Mouse (Mus musculus) liver, embryonic 15.5 days (tissue): Measurements from ENCODE around the gene Bivm. TPM values are rescaled to one million over a fixed set of nuclear protein-coding genes. Genes with fewer than 3 reads are reported as not detected.

Experiments
- ATAC-seq: fragments of 200-750 bp; cut with Nextera tagmentation; 2 replicates; pipeline ENCODE4 v1.8.0; 2017; ENCODE audit warnings: moderate number of reproducible peaks, mild to moderate bottlenecking, moderate library complexity; ENCODE audit not compliant: insufficient read depth
- H3K27ac ChIP-seq: fragments of 300-500 bp; sonication (generic); replicated peaks from 2 replicates; pipeline ENCODE4 v1.5.1; 2015; ENCODE audit warnings: mild to moderate bottlenecking, inconsistent platforms
- H3K27me3 ChIP-seq: fragments of 300-500 bp; sonication (generic); 2 replicates; pipeline ENCODE4 v1.6.1; 2015; ENCODE audit warnings: mild to moderate bottlenecking, inconsistent platforms
- H3K36me3 ChIP-seq: fragments of 300-500 bp; sonication (generic); replicated peaks from 2 replicates; pipeline ENCODE4 v1.6.1; 2015; ENCODE audit warnings: moderate library complexity, mild to moderate bottlenecking, inconsistent platforms
- H3K4me1 ChIP-seq: fragments of 300-500 bp; sonication (generic); replicated peaks from 2 replicates; pipeline ENCODE4 v1.6.1; 2015; ENCODE audit warnings: inconsistent platforms
- H3K4me2 ChIP-seq: fragments of 300-500 bp; sonication (generic); 2 replicates; pipeline ENCODE4 v1.6.1; 2015; ENCODE audit warnings: moderate library complexity, mild to moderate bottlenecking, inconsistent platforms
- H3K4me3 ChIP-seq: fragments of 300-500 bp; sonication (generic); replicated peaks from 2 replicates; pipeline ENCODE4 v1.5.1; 2015; ENCODE audit warnings: mild to moderate bottlenecking, inconsistent platforms
- H3K9ac ChIP-seq: fragments of 300-500 bp; sonication (generic); 2 replicates; pipeline ENCODE4 v1.6.1; 2015; ENCODE audit warnings: moderate library complexity, mild to moderate bottlenecking, inconsistent platforms
- H3K9me3 ChIP-seq: fragments of 300-500 bp; sonication (generic); replicated peaks from 2 replicates; pipeline ENCODE4 v1.6.1; 2016; ENCODE audit warnings: inconsistent platforms
- WGBS: fragments of 180-500 bp; shearing (Covaris S2); methylation state at CpG from one replicate; pipeline ENCODE4 v1.1.7; 2015; ENCODE audit warnings: mixed read lengths; ENCODE audit not compliant: insufficient replicate concordance; 5-methylcytosine and 5-hydroxymethylcytosine counted together
- polyA plus RNA-seq: library from polyadenylated mRNA; unstranded; fragments of >200 nt; fragmentation: Nextera tagmentation; extraction: Ambion mirVana; gene quantifications from 2 replicates; pipeline ENCODE4 v1.2.1, GENCODE M21; 2015

Gene Bivm
- polyA plus RNA-seq, 1 experiment from 2014 or later: 3.6 TPM

- 75% methylated on average over 5 of the region's 5 CpGs for WGBS
Measured at GRCm38 (mm10) chr1:44178086-44178485, 59.3 kb downstream of the Bivm start.

DNA sequence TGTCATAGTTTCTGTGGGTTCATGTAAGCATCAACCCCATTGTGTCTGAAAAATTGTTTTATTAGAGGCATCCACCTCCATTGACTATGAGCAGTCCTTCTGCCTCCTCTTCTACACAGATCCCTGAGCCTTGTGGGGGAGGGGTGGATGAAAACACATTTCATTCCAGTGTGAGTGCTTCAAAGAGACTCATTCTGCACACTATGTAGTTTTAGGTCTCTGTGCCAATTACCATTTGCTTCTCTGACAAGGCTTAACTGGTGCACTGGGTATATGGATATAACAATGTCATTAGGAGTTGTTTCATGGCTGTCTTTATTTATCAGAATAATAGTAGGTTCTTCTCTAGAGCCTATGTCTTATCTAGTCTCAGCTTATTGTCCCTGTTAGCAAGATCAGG is 67.6 kb downstream of the Bivm start:
- H3K4me2 ChIP-seq: no peak overlapping the region
- 0 out of 2 replicates have a peak, but pooled peaks cover 2% of the 10 kb centered on the region for H3K36me3 ChIP-seq
- ATAC-seq: no peak
- no peaks in the 10 kb centered on the region for H3K27me3 ChIP-seq
- H3K4me1 ChIP-seq: no peaks in the 10 kb centered on the region
- no peak overlapping the region for H3K27ac ChIP-seq
- H3K9me3 ChIP-seq: no peaks in the 10 kb centered on the region
- H3K9ac ChIP-seq: no peak overlapping the region
- H3K4me3 ChIP-seq: no peak overlapping the region

More at GRCm38 (mm10) chr1:44178086-44178485, 59.3 kb downstream of the Bivm start:
- Histone ChIP-seq H3K9ac (no peak overlapping the region), H3K9me3 (no peaks in the 10 kb centered on the region), H3K27ac (no peak overlapping the region), H3K27me3 (no peaks in the 10 kb centered on the region), H3K4me1 (no peaks in the 10 kb centered on the region), H3K36me3 (peaks cover 36% of the 10 kb centered on the region), H3K4me3 (no peak overlapping the region), H3K4me2 (no peak overlapping the region)
- no peak for ATAC-seq

Other genes with a start within 250 kb of the Bivm start
- 23.6 and 24.4 TPM in 2 replicates for gene Tpp2, start 185.3 kb upstream of the Bivm start, polyA plus RNA-seq
- 0.13 and 0.15 TPM in 2 replicates for gene Mettl21c, start 98.9 kb upstream of the Bivm start, polyA plus RNA-seq
- 0.10 and 0.12 TPM in 2 replicates for gene Gm8251, start 57.0 kb upstream of the Bivm start, polyA plus RNA-seq
- 40.4 and 47.1 TPM in 2 replicates for gene Tex30, start 16.5 kb upstream of the Bivm start, polyA plus RNA-seq
- 13.8 and 14.2 TPM in 2 replicates for gene Kdelc1, start 149 bp upstream of the Bivm start, polyA plus RNA-seq
- 4.8 and 5.1 TPM in 2 replicates for gene Ercc5, start 28.8 kb downstream of the Bivm start, polyA plus RNA-seq
- gene Mettl21e, start 100.0 kb downstream of the Bivm start, polyA plus RNA-seq: 0.14 and 0.30 TPM in 2 replicates